Mouse (Mus musculus) thymus, adult 18-20 months (tissue): ENCODE results near the gene Tfdp2.
"Not testable (repeated sequence)": the region's sequence is repeated elsewhere in the genome, so short reads cannot be mapped to it uniquely, and the experiment has no call there.

ENCODE experiments used
- DNase-seq, 2 experiments: peaks; one replicate each; pipeline ENCODE4 v3.0.0; 2022; ENCODE audit warnings: mixed read lengths in 2 of 2

Tfdp2 gene

GRCm38 (mm10) chr9:96195885-96196622, at the start of gene Tfdp2:
TSS of gene Tfdp2 (plus strand) at chr9:96196275.
- peak; percentile 81 for DNase-seq

DNA sequence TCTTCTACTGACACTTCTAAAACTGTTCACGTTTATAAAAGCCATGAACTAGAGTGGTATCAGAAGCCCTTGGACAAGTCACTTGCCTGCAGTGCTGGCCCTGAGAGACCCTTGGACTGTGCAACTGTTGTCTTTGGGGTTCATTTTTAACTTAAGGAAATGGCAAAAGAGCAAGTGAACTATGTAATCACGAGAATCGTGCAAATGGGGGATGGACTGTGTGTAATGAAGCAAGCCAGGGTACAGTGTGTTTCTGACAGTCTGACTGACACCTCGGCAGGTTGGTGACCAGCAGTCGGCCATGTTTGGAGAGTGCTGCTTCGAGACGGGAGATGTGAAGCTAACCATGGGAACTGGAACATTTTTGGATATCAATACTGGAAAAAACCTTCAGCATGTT, 43.3 kb upstream of the Tfdp2 start:
- no peak for DNase-seq

DNA sequence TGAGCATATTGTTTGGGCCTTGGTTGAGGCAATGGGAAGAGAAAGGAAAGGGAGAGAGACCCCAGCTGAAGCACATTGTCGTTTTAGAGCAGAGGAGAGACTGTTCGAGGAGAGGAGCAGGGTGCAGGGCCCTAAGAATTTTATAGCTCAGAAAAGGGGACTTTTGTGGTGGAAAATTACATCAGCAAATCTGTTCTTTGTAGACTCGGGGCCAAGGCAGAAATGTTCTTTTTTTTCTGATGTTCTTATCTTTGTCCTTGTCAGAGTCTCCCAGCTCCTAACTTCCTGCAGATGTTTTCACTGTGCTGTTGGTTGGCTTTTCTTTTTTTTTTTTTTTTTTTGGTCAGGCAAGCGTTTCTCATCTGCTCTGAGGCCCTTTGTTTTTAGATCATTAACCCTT, 37.6 kb upstream of the Tfdp2 start:
- DNase-seq: no peak

GRCm38 (mm10) chr9:96159047-96159446, 37.0 kb upstream of the Tfdp2 start:
- no peak for DNase-seq

DNA sequence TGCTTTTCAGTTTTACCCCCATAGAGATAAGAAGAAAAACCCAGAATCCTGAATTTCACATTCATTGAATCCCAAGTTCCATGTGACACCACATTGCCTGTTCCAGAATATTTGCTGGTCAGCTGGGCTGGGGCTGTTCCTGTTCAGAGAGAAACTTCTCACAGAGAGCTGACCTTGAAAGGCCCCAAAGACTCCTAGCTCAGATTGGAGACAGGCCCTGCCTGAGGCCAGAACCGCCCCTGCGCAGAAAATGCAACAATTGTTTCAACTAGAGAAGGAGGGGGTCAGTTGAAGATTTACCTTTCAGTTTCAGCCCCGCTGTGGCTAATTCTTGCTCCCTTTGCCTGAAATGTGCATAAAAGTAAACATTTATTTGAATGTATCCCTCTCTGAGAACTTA, 35.3 kb upstream of the Tfdp2 start:
- no peak for DNase-seq

DNA sequence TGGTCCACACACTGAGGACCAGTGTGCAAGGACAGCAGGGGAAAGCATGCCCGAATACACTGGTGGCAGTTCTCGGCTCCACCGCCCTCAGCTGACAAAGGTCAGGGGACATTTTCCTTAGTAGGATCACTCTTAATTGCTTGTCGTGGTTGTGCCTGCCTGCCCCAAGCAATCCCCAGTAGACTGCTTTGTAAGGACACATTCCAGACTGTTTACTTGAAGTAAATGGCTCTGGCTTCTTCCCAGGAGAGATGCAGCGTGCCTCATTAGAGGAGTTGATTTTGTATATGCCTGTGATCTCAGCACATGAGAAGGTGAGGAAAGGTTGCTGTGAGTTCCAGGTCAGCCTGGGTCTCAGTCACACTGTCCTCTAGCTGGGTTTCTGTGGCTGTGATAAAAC, 33.7 kb upstream of the Tfdp2 start:
- no peak for DNase-seq

DNA sequence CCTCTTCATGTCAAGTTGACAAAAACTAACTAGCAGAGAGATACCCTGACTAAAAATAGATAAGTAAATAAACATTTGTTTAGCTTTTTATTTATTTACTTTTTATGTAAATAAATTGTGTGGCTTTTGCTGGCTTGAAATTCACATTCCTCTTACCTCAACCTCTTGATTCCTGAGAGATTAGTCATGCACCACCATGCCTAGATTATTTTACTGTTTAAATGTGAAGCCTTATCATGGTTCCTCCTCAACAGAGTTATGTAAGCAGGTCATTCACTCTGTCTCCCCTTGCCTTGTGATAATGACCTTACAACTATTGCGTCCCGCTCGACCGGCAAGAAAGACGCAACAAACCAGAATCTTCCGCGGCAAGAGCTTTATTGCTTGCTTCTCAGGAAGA, 32.6 kb upstream of the Tfdp2 start:
- DNase-seq: no peak

DNA sequence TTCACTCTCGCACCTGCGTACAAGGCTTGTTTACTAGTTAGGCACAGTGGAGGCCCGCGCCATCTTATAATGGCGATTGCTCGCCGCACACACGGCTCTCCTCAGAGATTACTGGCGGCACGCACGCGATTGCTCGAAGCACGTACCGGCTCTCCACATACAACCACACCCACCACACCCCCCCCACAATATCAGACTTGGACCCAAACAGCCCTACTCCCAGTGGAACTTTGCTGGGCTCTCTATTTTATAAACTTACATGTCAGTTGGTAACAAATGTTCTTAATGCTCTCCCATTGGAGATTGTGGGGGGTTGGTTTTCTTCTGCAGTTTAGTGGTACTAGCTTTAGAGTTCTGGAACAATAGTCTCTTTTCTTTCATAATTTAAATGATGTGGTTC, 32.1 kb upstream of the Tfdp2 start:
- not testable (repeated sequence) for DNase-seq

DNA sequence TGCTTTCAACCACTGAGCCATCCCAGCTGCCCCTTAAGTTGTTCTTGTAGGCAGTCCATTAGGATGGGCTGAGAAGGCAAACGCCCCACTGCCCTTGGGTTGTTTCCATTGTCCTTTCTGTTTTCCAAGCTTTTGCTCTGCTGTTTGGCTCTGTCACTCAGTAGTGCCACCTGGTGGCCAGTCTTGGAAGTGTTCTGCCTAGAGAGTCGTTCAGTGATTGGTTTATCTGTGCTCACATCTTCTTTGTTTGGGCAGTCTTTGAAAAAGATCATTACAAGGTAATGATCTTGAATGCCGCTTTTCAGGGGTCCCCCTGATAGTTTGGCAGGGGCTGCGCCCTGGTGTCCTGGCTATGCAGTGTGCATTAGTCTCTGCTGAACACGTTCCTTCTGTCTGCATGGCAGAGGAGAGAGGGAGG, 28.9 kb upstream of the Tfdp2 start:
- peak; percentile 27 to 49 for DNase-seq

GRCm38 (mm10) chr9:96170600-96170999, 25.5 kb upstream of the Tfdp2 start:
- DNase-seq: no peak

DNA sequence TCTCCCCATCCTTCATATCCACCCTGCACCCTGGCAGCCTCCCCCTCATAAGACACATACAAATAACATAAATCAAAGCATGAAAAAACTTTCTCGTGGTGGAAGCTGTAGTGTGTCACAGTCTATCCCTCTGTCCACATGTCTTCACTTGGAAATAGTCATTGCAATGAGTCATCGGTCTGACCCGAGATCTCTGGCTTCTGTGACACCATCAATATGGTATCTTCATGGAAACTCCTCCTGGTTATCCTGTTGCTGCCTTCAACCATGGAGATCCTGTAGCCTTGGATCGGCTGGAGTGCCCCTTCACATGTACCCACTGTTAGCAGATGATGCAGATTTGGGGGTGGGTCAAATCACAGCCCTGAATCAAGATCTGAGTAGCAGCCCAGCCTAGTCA, 11.2 kb upstream of the Tfdp2 start:
- no peak for DNase-seq

GRCm38 (mm10) chr9:96186701-96187100, 9.4 kb upstream of the Tfdp2 start:
- DNase-seq: no peak

- DNase-seq: peak; percentile 17 to 47
These were observed 634 bp downstream of the Tfdp2 start for GRCm38 (mm10) chr9:96196636-96197181.

- DNase-seq: no peak
These were observed 1.7 kb downstream of the Tfdp2 start for GRCm38 (mm10) chr9:96197806-96198205.

DNA sequence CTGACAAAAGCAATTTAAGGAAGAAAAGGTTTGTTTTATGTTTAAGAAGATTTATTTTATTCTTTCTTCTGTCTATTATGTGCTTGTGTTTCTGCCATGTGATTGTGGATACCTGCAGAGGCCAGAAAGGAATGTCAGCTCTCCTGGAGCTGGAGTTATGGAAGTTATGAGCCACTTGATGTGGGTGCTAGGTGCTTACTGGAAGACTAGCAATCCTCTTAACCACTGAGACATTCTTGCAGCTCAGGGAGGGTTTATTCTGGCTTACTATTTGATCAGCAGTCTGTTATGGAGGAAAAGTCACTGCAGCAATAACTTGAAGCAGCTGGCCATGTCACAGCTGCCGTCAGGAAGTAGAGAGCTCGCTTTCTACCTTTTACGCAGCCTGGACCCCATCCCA, 7.6 kb downstream of the Tfdp2 start:
- no peak for DNase-seq

DNA sequence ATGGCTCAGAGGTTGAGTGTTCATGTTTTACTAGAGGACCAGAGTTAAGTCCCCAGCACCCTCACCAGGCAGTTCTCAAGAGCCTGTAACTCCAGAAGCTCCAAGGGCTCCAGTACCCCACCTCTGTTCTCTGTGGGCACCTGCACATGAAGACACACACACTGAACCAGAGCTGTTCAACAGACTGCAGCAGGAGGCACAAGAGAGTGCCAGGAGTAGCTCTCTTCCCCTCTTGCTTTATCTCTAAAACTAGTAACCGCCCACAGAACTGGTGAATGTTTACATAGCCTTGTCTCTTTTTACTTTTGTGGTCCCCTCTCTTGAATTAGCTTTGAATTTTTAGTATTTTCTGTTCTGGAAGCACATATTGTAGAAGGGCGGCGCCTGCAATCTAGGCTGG, 11.4 kb downstream of the Tfdp2 start:
- no peak for DNase-seq

DNA sequence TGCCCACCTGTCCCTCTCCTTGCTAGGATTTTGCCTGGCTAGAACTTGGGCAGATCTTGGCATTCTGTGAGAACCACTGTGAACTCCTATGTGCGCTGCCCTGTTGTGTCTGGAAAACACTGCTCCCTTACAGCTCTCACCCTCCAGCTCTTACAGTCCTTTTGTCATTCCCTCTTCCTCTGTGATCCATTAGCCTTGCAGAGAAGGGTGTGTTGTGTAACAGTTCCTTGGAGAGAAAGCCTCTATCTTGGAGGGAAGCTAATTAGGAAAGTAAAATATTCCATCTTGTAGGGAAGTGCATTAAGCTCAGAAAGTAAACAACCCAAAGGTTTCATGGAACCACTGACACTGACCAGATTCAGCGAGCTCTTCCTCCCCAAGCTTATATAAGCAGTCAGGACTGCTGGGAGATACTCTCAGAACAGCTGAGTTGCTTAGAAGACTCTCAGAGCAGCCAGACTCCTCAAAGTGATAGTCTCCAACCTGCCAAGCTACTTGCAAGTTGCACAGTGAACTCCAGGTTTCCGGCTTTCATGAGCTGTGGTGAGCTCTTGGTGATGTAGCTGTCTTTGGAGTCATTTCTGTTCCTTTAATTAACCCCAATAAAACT, 17.1 kb downstream of the Tfdp2 start:
- no peak for DNase-seq

DNA sequence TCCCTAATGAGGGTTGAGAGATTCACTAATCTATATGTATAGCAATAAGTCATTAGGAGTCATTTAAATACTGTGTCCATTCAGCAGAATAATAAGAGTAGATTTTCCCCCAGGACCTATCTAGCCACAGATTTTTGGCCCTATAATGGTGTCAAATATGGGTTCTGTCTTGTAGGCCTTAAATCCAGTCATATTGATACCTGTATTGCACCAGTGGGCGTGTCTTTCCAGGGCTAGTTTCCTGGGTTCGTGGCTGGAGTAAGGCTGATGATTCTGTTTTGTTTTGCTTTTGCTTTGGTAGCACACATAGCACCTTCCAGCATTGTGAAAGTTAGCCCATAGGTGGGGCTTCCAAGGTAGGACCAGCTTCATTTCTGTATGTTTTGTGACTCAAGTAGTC, 18.1 kb downstream of the Tfdp2 start:
- no peak for DNase-seq

DNA sequence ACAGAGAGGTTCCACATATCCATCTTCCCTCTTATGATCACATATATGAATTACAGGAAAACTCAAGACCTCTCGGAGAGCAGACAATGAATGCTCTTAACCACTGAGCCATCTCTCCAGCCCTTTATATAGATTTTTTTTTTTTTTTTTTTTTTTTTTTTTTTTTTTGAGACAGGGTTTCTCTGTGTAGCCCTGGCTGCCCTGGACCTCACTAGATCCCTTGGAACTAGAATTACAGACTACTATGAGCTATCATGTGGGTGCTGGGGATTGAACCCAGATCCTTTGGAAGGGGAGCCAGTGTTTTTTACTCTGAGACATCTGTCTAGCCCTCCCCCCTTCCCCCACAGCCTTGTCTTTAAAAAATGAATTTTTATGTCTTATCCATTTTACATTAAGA, 21.2 kb downstream of the Tfdp2 start:
- DNase-seq: no peak

GRCm38 (mm10) chr9:96217799-96218198, 21.7 kb downstream of the Tfdp2 start:
- no peak for DNase-seq

- DNase-seq: no peak
These were observed 23.1 kb downstream of the Tfdp2 start for GRCm38 (mm10) chr9:96219114-96219669.

GRCm38 (mm10) chr9:96220419-96220818, 24.3 kb downstream of the Tfdp2 start:
- no peak for DNase-seq

- no peak for DNase-seq
These were observed 27.2 kb downstream of the Tfdp2 start for GRCm38 (mm10) chr9:96223302-96223701.

- no peak for DNase-seq
These were observed 32.2 kb downstream of the Tfdp2 start for GRCm38 (mm10) chr9:96228285-96228684.
